Mouse (Mus musculus): ENCODE measurements around the gene Rreb1. TPM values are rescaled to one million over a fixed set of nuclear protein-coding genes. Genes with fewer than 3 reads are reported as not detected.

The Rreb1 gene
- total and polyA plus RNA-seq, 2 experiments from 2014 or later: 8.7 to 21.2 TPM

DNA sequence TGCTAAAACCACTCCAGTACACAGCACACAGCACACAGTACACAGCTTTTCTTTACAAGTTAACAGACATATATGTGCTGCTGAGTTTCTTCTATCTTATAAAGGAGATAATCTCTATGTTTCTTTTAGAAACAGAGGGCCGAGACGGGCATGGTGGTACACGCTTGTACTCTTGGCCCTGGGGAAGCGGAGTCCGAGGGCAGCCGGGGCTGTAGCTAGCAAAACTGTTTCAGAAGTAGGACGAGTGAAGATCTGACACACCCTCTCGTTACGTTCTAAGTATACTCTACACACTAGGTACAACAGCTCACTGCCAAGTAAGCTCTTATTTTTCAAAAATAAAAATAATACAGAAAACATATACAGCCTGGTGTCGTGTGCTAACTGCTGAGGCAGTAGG lies 202.1 kb downstream of the Rreb1 start:
- no peak overlapping the region for H3K27ac ChIP-seq (ENCODE audit: low read depth)
- DNase-seq (ENCODE audit: low spot score) (no peak), ATAC-seq (ENCODE audit: insufficient read depth, low read depth) (no peak)
- H3K9ac ChIP-seq (replicated peaks; ENCODE audit: low read depth, low read length): no peak overlapping the region
- no peak overlapping the region for H3K4me3 ChIP-seq (ENCODE audit: low read depth, low read length)
- no peaks in the 10 kb centered on the region for H3K9me3 ChIP-seq (replicated peaks; ENCODE audit: control insufficient read depth, low read length)
- WGBS: 95% methylated on average over 10 of the region's 10 CpGs
- no peaks in the 10 kb centered on the region for H3K27me3 ChIP-seq (ENCODE audit: control insufficient read depth, insufficient read depth, low read length)
- H3K36me3 ChIP-seq (replicated peaks; ENCODE audit: control insufficient read depth, insufficient read depth, low read length): peaks cover 90% of the 10 kb centered on the region
- TF ChIP-seq CTCF (IDR thresholded peaks at IDR 0.05; ENCODE audit: low read depth) (no peak), EP300 (IDR thresholded peaks at IDR 0.05; ENCODE audit: low read depth) (no peak)
- no peak overlapping the region for H3K4me2 ChIP-seq (ENCODE audit: low read depth, low read length)
- H3K4me1 ChIP-seq (ENCODE audit: control insufficient read depth, insufficient read depth): no peaks in the 10 kb centered on the region

- ATAC-seq (ENCODE audit: insufficient read depth, low read depth) (no peak), DNase-seq (ENCODE audit: low spot score) (no peak)
- WGBS: 83% methylated on average over 5 of the region's 5 CpGs
- Histone ChIP-seq H3K4me2 (ENCODE audit: low read depth, low read length) (no peak overlapping the region), H3K4me3 (ENCODE audit: low read depth, low read length) (no peak overlapping the region), H3K27ac (ENCODE audit: low read depth) (no peak overlapping the region), H3K9ac (replicated peaks; ENCODE audit: low read depth, low read length) (no peak overlapping the region), H3K9me3 (replicated peaks; ENCODE audit: control insufficient read depth, low read length) (no peaks in the 10 kb centered on the region), H3K27me3 (ENCODE audit: control insufficient read depth, insufficient read depth, low read length) (no peaks in the 10 kb centered on the region), H3K36me3 (replicated peaks; ENCODE audit: control insufficient read depth, insufficient read depth, low read length) (peaks cover 91% of the 10 kb centered on the region), H3K4me1 (ENCODE audit: control insufficient read depth, insufficient read depth) (no peaks in the 10 kb centered on the region)
- TF ChIP-seq EP300 (IDR thresholded peaks at IDR 0.05; ENCODE audit: low read depth) (no peak), CTCF (IDR thresholded peaks at IDR 0.05; ENCODE audit: low read depth) (no peak)
Observed at GRCm38 (mm10) chr13:37981063-37981462, 202.9 kb downstream of the Rreb1 start.

- TF ChIP-seq CTCF (IDR thresholded peaks at IDR 0.05; ENCODE audit: low read depth) (no peak), EP300 (IDR thresholded peaks at IDR 0.05; ENCODE audit: low read depth) (no peak)
Observed at GRCm38 (mm10) chr13:37986166-37986565, 208.0 kb downstream of the Rreb1 start.

DNA sequence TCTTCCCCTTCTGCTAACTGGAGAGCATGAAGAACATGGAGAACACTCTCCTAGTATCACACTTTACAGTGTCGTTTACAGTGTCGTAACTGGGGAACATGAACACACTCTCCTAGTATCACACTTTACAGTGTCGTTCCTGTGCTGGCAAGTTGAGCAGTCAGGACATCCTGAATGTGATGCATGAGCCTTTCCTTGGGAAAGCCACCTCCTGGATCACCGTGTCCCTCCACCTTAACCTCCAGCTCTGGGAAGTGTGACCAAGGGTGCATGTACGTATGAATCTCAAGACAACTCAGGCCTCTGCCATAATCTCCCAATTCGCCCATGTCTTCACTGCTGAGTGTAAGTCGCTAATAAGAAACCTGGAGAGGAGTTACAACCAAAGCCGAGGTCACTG lies 211.5 kb downstream of the Rreb1 start:
- no peak for TF ChIP-seq CTCF (IDR thresholded peaks at IDR 0.05; ENCODE audit: low read depth)
- no peak for TF ChIP-seq EP300 (IDR thresholded peaks at IDR 0.05; ENCODE audit: low read depth)
- 87% methylated on average over 8 of the region's 8 CpGs for WGBS
- H3K36me3 ChIP-seq (replicated peaks; ENCODE audit: control insufficient read depth, insufficient read depth, low read length): peaks cover 67% of the 10 kb centered on the region

More at GRCm38 (mm10) chr13:37986166-37986565, 208.0 kb downstream of the Rreb1 start:
- Histone ChIP-seq H3K4me1 (ENCODE audit: control insufficient read depth, insufficient read depth) (no peaks in the 10 kb centered on the region), H3K9me3 (replicated peaks; ENCODE audit: control insufficient read depth, low read length) (no peaks in the 10 kb centered on the region), H3K9ac (replicated peaks; ENCODE audit: low read depth, low read length) (no peak overlapping the region), H3K27ac (ENCODE audit: low read depth) (no peak overlapping the region), H3K27me3 (ENCODE audit: control insufficient read depth, insufficient read depth, low read length) (no peaks in the 10 kb centered on the region), H3K4me3 (ENCODE audit: low read depth, low read length) (no peak overlapping the region), H3K36me3 (replicated peaks; ENCODE audit: control insufficient read depth, insufficient read depth, low read length) (peaks cover 92% of the 10 kb centered on the region), H3K4me2 (ENCODE audit: low read depth, low read length) (no peak overlapping the region)
- WGBS: 86% methylated on average over 10 of the region's 10 CpGs
- ATAC-seq (ENCODE audit: insufficient read depth, low read depth): no peak
- DNase-seq (ENCODE audit: low spot score): no peak

DNA sequence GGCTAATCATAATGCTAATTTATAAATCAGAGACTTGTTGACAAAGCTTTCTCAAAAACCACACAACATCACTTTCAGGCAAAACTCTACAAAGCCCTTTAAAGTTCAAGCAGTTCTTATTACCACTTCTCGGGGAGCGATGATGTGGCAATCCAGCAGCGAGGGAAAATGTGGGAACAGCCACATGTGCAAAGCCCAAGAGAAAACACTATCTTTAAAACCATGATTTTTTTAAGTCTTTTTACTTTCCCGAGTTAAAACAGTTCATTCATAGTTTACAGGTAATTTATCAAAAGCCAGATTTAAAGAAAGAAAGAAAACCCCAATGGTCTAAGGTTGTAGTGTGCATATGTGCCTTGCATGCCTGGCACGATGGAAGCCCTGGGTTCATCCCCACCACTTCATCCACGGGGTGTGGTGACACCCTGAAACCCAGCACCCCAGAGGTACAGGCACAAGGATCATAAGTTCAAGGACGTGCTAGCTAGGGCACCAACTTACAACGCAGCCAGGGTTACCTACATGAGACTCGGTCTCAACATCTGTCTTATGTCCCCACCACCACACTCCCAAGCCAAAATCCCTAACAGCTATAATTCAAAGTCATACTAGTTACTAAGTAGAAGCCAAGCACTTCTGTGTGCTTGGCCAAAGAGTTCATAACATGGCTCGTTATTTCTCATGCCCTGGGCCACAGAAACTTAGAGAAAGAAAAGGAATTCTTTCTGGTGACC lies 214.6 kb downstream of the Rreb1 start:
- ATAC-seq (ENCODE audit: insufficient read depth, low read depth): no peak
- H3K9me3 ChIP-seq (replicated peaks; ENCODE audit: control insufficient read depth, low read length): no peaks in the 10 kb centered on the region
- peak overlapping the region; percentile 83 for H3K4me3 ChIP-seq (ENCODE audit: low read depth, low read length)
- H3K9ac ChIP-seq (replicated peaks; ENCODE audit: low read depth, low read length): peak overlapping the region; percentile 83
- peak overlapping the region; percentile 78 for H3K4me2 ChIP-seq (ENCODE audit: low read depth, low read length)
- peak; percentile 12 for DNase-seq (ENCODE audit: low spot score)
- H3K27ac ChIP-seq (ENCODE audit: low read depth): peak overlapping the region; percentile 94
- 10% methylated on average over 10 of the region's 10 CpGs for WGBS
- no peaks in the 10 kb centered on the region for H3K27me3 ChIP-seq (ENCODE audit: control insufficient read depth, insufficient read depth, low read length)
- no peak for TF ChIP-seq EP300 (IDR thresholded peaks at IDR 0.05; ENCODE audit: low read depth)
- no peak for TF ChIP-seq CTCF (IDR thresholded peaks at IDR 0.05; ENCODE audit: low read depth)
- H3K36me3 ChIP-seq (replicated peaks; ENCODE audit: control insufficient read depth, insufficient read depth, low read length): peaks cover 39% of the 10 kb centered on the region
- H3K4me1 ChIP-seq (ENCODE audit: control insufficient read depth, insufficient read depth): peaks cover 10% of the 10 kb centered on the region

More for the DNA sequence above, 211.5 kb downstream of the Rreb1 start:
- DNase-seq (ENCODE audit: low spot score) (no peak), ATAC-seq (ENCODE audit: insufficient read depth, low read depth) (no peak)
- Histone ChIP-seq H3K9ac (replicated peaks; ENCODE audit: low read depth, low read length) (no peak overlapping the region), H3K4me1 (ENCODE audit: control insufficient read depth, insufficient read depth) (peaks cover 10% of the 10 kb centered on the region), H3K27me3 (ENCODE audit: control insufficient read depth, insufficient read depth, low read length) (no peaks in the 10 kb centered on the region), H3K9me3 (replicated peaks; ENCODE audit: control insufficient read depth, low read length) (no peaks in the 10 kb centered on the region), H3K4me2 (ENCODE audit: low read depth, low read length) (no peak overlapping the region), H3K27ac (ENCODE audit: low read depth) (no peak overlapping the region), H3K4me3 (ENCODE audit: low read depth, low read length) (no peak overlapping the region)

DNA sequence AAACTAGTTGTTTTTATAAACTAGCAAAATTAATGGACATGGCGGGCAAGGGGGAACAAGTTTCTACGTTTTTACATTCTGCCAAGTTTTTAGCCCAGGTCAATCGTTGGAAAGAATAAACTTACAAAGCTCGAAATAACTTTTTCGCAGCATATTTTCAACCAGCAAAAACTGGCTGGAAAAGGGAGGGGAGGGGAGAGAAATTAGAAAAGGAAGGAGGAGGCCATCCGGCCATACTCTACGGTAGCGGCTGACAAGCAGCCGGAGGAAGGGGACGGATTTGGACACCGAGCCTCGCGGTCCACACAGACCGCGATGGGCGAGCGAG lies 215.1 kb downstream of the Rreb1 start:
- Histone ChIP-seq H3K27me3 (ENCODE audit: control insufficient read depth, insufficient read depth, low read length) (no peaks in the 10 kb centered on the region), H3K9me3 (replicated peaks; ENCODE audit: control insufficient read depth, low read length) (no peaks in the 10 kb centered on the region), H3K9ac (replicated peaks; ENCODE audit: low read depth, low read length) (peak overlapping the region; percentile 83), H3K4me1 (ENCODE audit: control insufficient read depth, insufficient read depth) (peaks cover 10% of the 10 kb centered on the region), H3K27ac (ENCODE audit: low read depth) (peak overlapping the region; percentile 94), H3K36me3 (replicated peaks; ENCODE audit: control insufficient read depth, insufficient read depth, low read length) (peaks cover 33% of the 10 kb centered on the region), H3K4me2 (ENCODE audit: low read depth, low read length) (peak overlapping the region; percentile 78), H3K4me3 (ENCODE audit: low read depth, low read length) (peak overlapping the region; percentile 83)
- under 1% methylated on average over 17 of the region's 17 CpGs for WGBS
- TF ChIP-seq CTCF (IDR thresholded peaks at IDR 0.05; ENCODE audit: low read depth) (no peak), EP300 (IDR thresholded peaks at IDR 0.05; ENCODE audit: low read depth) (no peak)
- ATAC-seq (ENCODE audit: insufficient read depth, low read depth) (no peak), DNase-seq (ENCODE audit: low spot score) (no peak)

Data from heart, postnatal 0 days (tissue).